ENCODE assay signal across 9 mouse cellular contexts in genomic region chr2:26403306-26403705, GRCm38 (mm10).
"Had no signal": no experiment of that assay in that cellular context is flagged by ENCODE, and none has a peak within 500 bp of the region (broad histone marks: within the 10 kb centered on the region; RNA-seq: fewer than 3 reads in every experiment).

No protein-coding gene starts in this region.

- H3K4me2 ChIP-seq: intestine, embryonic 15.5 days; limb, embryonic 13.5 days; midbrain, embryonic 13.5 days had no signal

- H3K27ac ChIP-seq: intestine, embryonic 15.5 days; limb, embryonic 13.5 days; liver, embryonic 14.5 days; midbrain, embryonic 13.5 days had no signal

- H3K4me3 ChIP-seq: intestine, embryonic 15.5 days; limb, embryonic 13.5 days; midbrain, embryonic 13.5 days had no signal

- ATAC-seq: intestine, embryonic 15.5 days; midbrain, embryonic 13.5 days had no signal

- H3K9ac ChIP-seq: intestine, embryonic 15.5 days; limb, embryonic 13.5 days; liver, embryonic 14.5 days; midbrain, embryonic 13.5 days had no signal

- DNase-seq: left cerebral cortex, postnatal 4 days; lung, adult 18-20 months; right cerebral cortex, adult 18-20 months; right cerebral cortex, postnatal 25 days; thymus, postnatal 4 days had no signal

- H3K27me3 ChIP-seq: intestine, embryonic 15.5 days; limb, embryonic 13.5 days; midbrain, embryonic 13.5 days had no signal

- H3K9me3 ChIP-seq: intestine, embryonic 15.5 days; limb, embryonic 13.5 days; midbrain, embryonic 13.5 days had no signal
